Mouse (Mus musculus) brain, embryonic 14.5 days (tissue): ENCODE results near the gene Trim9.

ENCODE experiments used
- CTCF ChIP-seq: fragments of 200-500 bp; IDR thresholded peaks from 2 replicates; pipeline ENCODE4 v1.5.1; 2012; ENCODE audit warnings: inconsistent platforms, mild to moderate bottlenecking, moderate library complexity, borderline replicate concordance; ENCODE audit not compliant: insufficient read depth, insufficient read length; ENCODE audit errors: extremely low read depth
- POLR2A ChIP-seq: fragments of 200-500 bp; IDR thresholded peaks from 2 replicates; pipeline ENCODE4 v1.6.1; 2012; ENCODE audit warnings: mild to moderate bottlenecking, inconsistent platforms, borderline replicate concordance; ENCODE audit not compliant: poor library complexity, insufficient read depth, insufficient read length, severe bottlenecking; ENCODE audit errors: extremely low read depth

DNA sequence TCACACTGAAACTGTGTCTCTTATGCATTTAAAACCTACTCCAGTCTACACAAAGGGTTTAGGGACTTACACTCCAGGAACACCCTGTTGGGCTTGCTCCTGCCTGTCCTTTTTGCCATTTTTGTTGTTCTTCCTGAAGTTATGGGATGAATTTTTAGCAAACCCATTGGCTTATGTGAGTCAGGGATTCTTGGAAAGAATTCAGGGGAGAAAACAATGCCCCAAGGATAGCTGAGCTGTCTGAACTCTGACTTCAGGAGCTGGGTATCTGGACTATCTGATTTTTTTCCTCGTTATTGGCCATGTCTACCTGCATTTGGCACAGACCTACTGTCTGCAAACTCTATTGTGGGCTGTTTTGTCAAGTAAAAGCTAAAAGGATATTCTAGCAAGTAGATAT lies 20.5 kb downstream of the Trim9 start:
- TF ChIP-seq POLR2A (no peak), CTCF (no peak)
